Mouse (Mus musculus): Measurements from ENCODE around the gene Foxm1.

- no peak for TF ChIP-seq CTCF (IDR thresholded peaks at IDR 0.05; ENCODE audit: low read depth, low read length)
- no peak for TF ChIP-seq POLR2A (IDR thresholded peaks at IDR 0.05; ENCODE audit: extremely low read depth, insufficient read depth, low read length)
Observed at GRCm38 (mm10) chr6:128408544-128409125, 45.9 kb downstream of the Foxm1 start.
